Mouse (Mus musculus): ENCODE results near the gene 5730596B20Rik.

The 5730596B20Rik gene

GRCm38 (mm10) chr6:52225612-52226568 is 48.6 kb downstream of the 5730596B20Rik start:
- no peak for DNase-seq (ENCODE audit: low spot score in 2 of 2)

GRCm38 (mm10) chr6:52226569-52227257 is 49.4 kb downstream of the 5730596B20Rik start:
- DNase-seq (ENCODE audit: low spot score in 2 of 2): no peak

- no peak for DNase-seq (ENCODE audit: low spot score in 2 of 2)
Observed at GRCm38 (mm10) chr6:52227470-52228222, 50.3 kb downstream of the 5730596B20Rik start.

- DNase-seq (ENCODE audit: low spot score in 2 of 2): no peak
Observed at GRCm38 (mm10) chr6:52228475-52229465, 51.5 kb downstream of the 5730596B20Rik start.

GRCm38 (mm10) chr6:52229558-52230416 is 52.5 kb downstream of the 5730596B20Rik start:
- no peak for DNase-seq (ENCODE audit: low spot score in 2 of 2)
